Mouse (Mus musculus) left cerebral cortex, postnatal 4 days (tissue): Measurements from ENCODE around the gene Klhl21. TPM values are rescaled to one million over a fixed set of nuclear protein-coding genes. Genes with fewer than 3 reads are reported as not detected.

ENCODE experiments used
- DNase-seq: peaks from one replicate; pipeline ENCODE4 v3.0.0-alpha.2; 2022
- intact Hi-C: fragments of 180-260 bp; cut with DNase I; formaldehyde crosslinking; loops from one replicate; pipeline ENCODE4 v1.15.1; 2025
- total RNA-seq, 2 experiments: library from RNA; stranded (reverse); gene quantifications; 2 replicates each; pipeline ENCODE4 v1.2.3; 2021

Klhl21 gene
- 1 to 10 TPM; 6.6 to 7.1 TPM for total RNA-seq

DNA sequence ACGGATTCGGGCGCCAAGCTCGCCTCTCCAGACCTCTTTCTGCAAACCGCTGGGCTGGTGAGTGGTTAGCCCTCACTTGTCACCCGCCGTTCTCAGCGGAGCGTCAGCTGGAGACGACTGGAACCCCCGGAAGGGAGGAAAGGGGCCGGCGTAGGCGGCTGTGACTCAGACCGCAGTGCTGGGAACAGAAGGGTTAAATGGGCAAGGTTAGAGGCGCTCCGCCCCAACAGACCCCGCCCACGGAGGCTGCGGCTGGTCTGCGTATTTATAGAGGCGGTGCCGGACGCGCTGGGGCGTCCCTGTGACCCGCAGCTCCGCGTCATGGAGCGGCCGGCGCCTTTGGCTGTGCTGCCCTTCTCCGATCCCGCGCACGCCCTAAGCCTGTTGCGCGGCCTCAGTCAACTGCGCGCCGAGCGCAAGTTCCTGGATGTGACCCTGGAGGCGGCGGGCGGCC is at the start of gene Klhl21:
Gene Klhl21 (plus strand): TSS at position 182 of the 454 bp plus-strand sequence.
- peak; percentile 90 for DNase-seq
- intact Hi-C loops, result no loop called here

DNA sequence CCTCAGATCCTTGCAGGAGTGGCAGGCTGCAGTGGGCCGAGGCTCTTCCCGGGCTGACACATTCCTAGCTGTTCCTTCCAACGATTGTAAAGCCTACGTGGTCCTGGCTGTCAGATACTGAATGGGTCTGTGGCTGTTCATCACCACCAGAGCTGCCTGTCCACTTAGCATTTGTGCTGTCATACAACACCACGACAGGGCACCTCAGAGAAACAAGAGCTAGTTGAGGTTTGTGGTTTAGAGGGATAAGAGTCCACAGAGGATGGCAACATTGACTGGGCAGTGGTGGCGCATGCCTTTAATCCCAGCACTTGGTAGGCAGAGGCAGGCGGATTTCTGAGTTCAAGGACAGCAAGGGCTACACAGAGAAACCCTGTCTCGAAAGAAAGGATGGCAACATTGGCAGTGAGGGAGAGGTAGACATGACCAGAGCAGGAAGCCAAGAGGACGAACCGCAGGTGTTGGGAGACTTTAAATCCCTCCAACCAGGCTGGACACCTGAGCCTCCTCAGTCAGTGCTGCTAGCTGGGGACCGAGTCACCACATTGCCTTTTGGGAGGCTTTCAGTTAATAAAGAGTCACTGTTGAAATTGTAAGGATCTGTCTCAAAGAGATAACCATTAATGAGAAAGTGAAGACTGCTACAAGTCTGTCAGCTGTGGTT is 48.6 kb upstream of the Klhl21 start:
- DNase-seq, result no peak
- intact Hi-C loops, result no loop called here

DNA sequence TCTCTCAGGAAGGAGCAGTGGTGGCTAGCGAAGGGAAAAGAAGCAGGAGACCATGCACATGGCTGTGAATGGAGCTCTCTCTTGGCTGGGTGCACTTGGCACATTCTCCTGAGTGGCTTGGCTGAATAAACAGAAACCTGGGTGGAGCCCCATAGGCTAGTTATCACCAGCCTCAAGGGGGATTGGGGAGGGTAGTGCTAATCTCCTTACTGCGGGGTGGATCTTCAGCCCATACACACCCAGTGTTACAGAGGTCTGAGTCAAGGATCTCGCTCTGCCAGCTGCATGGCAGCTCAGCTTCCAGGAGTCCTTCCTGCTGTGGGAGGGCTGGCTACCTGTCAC is 48.1 kb upstream of the Klhl21 start:
- DNase-seq, result no peak
- intact Hi-C loops, result no loop called here

DNA sequence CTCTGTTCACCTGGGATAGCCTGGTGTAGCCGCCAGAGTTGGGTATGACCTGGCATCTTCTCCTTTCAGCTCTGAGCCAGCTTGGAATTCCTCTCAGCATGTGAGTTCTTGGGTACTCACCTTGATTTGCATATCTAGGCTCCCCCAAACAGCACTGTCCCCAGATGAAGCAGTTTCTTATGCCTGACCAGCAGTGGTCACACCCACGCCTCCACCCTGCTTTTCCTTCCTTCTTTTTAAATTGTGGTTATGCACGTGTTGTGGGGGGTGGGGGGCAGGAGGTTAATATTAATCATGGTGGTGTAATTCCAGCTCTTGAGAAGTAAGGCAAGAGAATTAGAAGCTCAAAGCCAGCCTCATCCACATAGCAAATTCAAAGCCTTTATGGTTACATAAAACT is 45.8 kb upstream of the Klhl21 start:
- intact Hi-C loops, result no loop called here
- DNase-seq, result no peak

DNA sequence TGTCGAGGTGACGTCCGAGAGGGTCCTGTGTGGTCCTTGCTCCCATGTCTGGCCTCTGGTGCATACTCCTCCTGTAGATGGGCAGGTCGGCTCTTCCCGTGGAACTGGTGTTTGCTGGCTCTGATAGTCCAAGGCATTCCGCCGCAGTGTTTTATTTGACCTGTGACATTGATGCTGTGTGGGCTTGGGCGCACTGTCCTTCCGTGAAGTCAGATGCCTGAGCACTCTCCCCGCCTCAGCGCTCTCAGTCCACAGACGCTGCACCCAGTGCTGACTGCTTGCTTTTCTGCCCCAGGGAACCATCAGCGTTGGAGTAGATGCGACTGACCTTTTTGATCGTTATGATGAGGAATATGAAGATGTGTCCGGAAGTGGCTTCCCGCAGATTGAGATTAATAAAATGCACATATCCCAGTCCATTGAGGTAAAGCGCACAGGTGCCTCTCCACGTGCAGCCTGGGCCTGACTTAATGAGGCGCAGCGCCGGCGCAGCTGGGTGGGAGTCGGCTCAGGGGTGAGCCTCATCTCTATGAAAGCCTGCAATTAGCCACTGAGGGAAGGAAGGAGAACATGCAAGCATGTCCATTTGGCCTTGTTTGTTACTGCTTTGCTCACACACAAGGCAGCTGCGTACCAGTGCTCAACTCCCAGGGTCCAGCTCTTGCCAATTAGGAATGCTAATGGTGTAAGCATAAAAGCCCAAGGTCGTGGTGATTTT is 40.2 kb upstream of the Klhl21 start:
- DNase-seq, result no peak
- intact Hi-C loops, result no loop called here

DNA sequence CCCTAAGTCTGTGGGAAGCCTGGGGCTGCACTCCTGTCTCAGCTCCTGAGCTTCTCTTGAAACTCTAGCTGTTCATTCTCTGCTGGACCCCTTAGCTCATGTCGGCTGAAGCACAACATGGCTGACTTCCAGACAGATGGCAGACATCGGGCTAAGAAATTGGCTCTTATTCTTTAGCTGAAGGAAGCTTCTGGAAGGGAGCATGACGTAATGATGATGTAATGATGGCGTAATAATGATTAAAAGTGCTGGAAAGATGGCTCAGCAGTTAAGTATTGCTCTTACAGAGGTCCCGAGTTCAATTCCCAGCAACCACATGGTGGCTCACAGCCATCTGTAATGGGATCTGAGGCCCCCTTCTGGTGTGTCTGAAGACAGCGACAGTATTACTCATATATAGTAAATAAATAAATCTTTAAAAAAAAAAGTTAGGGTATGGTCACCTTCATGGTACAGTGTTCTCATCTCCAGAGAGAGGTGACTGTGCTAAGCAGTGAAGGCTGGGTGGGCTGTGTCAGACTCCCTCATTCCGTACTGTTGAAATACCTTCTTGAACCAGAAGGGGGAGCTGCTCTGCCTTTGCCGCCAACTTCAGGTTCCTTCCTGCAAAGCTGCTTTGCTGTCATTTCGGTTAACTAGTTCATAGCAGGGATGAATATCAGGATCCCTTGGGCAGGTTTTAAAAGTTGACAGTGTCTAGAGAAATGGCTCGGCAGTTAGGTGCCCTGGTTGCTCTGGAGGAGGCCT is 36.2 kb upstream of the Klhl21 start:
- no peak for DNase-seq
- intact Hi-C loops, result no loop called here

DNA sequence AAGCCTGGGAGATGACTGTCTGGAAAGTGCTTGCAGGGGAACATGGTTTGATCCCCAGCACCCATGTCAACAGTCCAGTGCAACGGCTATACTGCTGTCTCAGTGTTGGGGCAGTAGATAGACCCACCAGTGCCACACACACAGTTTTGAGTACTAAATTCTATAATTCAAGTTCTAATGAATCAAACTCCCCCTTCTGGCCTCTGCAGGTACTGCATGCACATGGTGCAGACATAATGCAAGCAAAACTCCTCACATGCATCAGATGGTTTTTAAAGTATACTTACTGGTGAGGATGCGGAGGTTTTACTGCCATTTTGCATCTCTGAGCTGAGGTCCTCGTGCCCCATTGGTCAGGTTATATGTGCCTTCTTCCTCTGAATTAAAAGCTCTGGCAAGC is 33.2 kb upstream of the Klhl21 start:
- peak; percentile 44 for DNase-seq
- intact Hi-C loops, result no loop called here

DNA sequence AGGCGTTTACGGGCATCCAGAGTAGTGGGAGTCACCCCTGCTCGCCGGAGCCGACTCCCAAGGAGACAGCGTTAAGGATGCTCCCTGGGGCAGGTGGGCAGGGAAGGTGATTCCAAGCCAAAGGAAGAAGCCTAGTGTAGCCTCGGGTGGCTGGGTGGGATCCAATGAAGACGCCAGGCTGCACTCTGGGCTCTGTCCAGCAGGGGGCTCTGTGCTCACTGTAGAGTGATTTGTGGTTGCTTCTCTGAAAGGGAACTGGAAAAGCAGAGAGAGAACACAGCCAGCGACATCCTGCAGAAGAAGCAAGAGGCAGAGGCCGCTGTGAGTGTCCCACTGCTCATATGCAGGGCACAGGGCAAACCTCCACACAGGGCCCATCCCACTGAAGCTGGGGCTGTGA is 30.9 kb upstream of the Klhl21 start:
- intact Hi-C loops, result no loop called here

DNA sequence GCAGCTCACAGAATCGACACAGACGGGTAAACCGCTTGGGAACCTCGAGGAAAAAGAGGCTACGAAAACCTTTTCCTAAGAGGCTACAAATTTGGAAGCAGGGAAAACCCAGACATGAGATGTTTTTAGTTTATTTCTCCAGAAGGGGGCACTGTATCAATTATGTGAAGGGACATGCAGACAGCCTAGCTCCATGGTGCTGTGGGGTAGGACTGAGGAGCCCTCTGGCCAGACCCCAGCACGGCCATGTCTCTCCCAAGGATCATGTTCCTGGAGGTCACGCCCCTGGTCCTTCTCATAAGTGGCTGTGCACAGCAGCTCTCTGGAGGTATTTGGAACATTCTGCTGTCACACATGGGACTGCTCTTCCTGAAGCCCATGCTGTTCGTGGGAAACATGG is 27.9 kb upstream of the Klhl21 start:
- no peak for DNase-seq
- intact Hi-C loops, result loop anchor here (2.0 to 5.0 kb wide), 2 partner anchors 47 to 58 kb away; partner anchors contain the start of genes Nol9, Tas1r1 and Zbtb48

More for the DNA sequence above, 30.9 kb upstream of the Klhl21 start:
- DNase-seq, result peak; percentile 87

DNA sequence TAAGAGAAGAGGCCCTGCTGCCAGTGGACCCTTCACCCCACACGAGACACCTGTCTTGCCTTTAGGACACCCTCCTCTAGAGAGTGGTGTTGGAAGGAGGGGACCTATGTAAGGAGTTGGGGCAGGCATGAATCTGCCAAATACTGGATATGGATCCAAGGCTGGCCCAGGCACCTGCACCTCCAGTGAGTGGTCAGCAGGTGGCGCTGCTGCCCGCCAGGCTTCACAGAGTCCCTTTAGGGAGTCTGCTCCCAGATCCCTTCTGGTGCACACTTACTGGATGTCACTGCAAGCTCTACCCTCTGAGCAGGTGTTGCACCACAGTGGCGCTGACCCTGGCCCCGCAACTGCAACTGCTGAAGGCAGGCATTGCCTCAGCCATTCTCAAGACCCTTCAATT is 27.2 kb upstream of the Klhl21 start:
- DNase-seq, result peak; percentile 80
- intact Hi-C loops, result loop anchor here (2.0 to 5.0 kb wide), 2 partner anchors 46 to 57 kb away; partner anchors contain the start of genes Nol9, Tas1r1 and Zbtb48

DNA sequence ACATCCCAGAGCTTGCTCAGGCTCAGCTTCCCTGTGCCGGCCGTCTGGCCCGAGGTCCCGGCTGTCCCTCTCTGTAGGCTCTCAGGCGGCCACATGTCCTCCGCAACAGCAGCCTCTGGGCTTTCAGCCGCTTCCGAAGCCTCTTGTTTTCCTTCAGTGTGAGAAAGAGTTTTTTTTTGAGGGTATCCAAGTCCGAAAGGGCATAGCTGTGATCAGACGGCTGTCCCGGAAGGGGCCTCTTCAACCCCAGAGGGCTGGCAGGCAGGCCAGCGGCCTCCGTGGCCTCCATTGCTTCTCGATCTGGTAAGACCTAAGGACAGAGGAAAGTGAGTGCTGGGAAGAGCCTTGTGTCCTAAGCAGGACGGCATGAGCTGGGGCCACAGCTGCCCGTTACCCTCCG is 25.6 kb upstream of the Klhl21 start:
- no peak for DNase-seq
- intact Hi-C loops, result loop anchor here (5.0 kb wide), 1 partner anchor 44 kb away; the partner anchor contains the start of gene Zbtb48

DNA sequence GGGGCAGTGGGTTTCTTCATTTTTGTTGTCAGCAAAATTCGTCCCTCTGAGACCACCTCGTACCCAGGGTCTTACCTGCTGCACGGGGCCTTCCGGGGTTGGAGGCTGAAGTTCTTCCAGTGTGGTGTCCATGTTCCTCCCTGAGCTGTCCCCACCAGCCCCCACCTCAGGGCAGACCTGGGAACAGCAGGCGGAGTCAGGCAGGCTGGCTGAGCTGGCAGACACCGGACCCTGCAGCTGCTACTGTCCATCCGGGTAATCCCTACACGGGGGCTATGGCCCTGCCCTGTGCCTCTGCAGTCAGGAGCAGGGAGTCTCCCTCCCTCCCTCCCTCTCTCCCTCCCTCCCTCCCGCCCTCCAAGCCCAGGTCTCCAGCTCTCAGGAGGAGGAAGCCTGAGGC is 25.0 kb upstream of the Klhl21 start:
- intact Hi-C loops, result loop anchor here (5.0 kb wide), 1 partner anchor 44 kb away; the partner anchor contains the start of gene Zbtb48
- DNase-seq, result peak; percentile 80

DNA sequence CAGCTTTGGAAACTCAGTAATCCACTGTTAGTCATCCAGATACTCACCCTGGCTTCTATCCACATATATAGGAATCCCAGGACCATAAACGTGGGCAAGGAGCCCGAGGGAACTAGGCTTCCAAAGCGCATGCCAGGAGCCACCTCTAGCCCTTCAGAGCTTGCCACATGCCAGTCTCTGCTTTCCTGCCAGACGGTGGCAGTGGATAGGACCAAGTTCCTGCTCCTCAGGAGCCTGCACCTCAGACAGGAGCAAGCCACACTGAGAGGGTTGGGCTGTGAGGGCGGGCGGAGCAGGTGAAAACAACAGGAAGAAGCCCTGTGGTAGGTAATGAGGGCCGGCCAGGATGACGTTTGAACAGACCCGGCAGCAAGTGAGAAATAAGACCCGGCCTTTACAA is 22.7 kb upstream of the Klhl21 start:
- intact Hi-C loops, result no loop called here
- DNase-seq, result peak; percentile 45

DNA sequence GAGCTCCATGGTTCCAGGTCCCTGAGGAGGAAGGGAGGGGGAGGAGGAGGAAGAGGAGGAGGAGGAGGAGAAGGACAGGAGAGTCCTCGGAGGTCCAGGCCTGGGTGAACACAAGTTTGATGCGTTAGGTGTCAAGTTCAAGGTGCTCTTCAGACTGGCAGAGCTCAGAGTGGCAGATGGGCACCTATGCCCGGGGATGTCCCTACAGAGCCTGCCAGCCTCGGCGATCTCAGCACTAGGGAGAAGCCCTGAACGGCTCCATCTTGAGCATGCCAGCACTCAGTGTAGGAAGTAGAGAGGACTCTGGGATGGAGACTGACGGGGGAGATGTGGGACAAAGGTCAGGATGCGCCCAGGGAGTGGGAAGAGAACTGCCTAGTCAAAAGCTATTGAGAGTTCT is 22.0 kb upstream of the Klhl21 start:
- intact Hi-C loops, result no loop called here
- no peak for DNase-seq

DNA sequence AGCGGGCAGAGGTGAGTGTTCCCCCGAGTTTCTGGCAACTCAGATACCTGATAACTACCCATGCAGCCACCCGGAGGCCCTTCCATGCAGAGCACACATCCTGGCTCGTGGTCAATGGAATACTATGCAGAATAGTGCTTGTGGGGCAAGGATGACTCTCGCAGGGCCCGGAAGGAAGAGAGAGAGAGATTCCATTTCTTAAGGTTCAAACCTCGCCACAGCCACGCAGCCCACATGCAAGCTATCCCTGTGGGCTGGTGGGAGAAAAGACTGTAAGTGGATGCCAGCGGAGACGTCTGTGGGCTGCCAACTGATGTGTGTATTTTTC is 20.6 kb upstream of the Klhl21 start:
- intact Hi-C loops, result no loop called here
- DNase-seq, result no peak

DNA sequence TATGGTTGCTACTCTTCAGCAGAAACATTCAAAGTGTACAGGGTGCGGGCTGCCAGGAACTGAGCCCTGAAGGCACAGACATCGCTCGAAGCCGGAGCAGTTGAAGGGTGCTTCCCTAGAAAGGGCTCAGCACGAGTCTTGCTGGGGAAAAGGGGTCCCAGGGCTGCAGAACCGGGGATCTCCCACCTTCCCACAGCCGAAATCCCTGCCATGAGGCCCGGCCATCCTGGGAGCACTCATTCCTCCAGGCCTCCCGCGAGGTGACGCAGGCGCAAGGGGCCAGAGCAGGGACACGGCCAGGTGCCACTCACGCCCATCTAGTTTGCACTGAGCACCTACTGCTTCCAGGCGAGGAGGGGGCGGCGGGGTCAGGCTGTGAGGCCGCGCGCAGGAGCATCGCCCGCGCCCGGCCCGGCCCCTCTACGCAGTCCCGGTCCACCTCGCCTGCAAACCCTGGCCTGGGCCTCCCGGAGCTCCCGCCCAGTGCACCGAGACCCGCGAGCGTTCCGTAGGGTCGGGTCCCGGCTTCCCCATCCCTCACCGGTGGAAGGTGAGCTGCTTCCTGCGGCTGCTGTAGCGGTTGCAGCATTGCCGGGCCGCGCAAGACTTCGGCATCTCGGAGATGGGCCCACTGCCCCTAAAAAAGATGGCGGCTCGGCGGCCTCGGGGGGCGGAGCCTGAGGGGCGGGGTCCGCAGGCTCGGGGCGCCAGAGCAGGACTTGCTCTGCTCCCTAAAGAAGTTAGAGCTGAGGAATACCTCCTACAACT is 20.1 kb upstream of the Klhl21 start, which contains the start of gene Thap3:
Gene Thap3 (minus strand): TSS at position 656 of the 768 bp plus-strand sequence.
- peak; percentile 80 for DNase-seq
- intact Hi-C loops, result no loop called here

DNA sequence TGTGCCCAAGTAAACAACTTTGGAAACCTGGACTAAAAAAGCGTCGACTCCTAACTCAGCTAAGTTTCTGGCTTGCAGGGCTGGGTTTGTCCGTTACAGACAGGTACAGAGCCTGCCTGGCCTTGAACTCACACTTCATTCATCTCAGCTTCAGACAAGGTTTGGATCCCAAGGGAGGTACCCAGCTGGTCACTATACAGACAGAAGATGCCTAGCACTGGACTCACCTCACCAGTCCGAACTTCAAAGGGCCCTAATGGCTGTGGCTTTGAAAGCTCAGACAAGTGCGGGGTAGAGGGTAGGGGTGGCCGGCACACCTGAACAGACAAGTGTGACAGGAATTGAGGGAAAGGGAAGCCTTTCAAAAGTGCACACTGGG is 19.5 kb upstream of the Klhl21 start:
- intact Hi-C loops, result no loop called here
- DNase-seq, result no peak

DNA sequence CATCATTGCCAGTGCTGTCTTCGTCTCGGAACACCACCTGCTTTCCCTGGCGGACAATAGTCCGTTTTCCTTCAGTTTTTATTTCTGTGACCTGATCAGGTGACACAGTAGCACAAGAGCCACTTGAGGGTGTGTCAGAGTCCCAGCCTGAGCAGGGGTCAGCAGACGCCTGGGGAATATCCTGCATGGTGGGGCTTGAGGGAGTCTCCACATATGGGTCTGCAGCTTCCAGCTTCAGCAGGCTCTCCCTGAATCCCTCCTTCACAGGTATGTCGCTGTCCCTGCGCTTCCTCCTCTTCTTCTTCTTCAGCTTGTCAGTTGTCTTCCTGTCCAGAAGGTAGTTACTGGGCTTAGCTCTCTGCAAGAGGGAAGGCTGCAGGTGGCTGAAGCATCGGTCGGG is 16.5 kb upstream of the Klhl21 start:
- DNase-seq, result no peak
- intact Hi-C loops, result no loop called here

DNA sequence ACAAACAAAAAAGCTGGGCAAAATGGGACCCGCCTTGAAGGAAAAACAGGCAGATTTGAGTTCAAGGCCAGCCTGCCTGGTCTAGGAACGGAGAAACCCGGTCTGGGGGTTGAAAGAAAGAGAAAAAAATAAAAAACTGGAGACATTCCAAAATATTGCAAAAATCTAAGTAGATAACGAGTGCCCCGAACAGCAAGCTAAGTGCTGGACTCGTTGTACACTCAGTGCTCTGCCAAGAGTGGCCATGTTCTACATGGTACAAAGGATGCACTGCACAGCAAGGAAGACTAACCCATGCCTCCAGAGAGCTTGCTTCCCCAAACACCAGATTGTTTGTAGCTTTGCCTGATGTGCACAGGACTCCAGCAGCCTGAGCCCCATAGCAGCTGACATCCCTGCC is 15.6 kb upstream of the Klhl21 start:
- intact Hi-C loops, result no loop called here
- no peak for DNase-seq

DNA sequence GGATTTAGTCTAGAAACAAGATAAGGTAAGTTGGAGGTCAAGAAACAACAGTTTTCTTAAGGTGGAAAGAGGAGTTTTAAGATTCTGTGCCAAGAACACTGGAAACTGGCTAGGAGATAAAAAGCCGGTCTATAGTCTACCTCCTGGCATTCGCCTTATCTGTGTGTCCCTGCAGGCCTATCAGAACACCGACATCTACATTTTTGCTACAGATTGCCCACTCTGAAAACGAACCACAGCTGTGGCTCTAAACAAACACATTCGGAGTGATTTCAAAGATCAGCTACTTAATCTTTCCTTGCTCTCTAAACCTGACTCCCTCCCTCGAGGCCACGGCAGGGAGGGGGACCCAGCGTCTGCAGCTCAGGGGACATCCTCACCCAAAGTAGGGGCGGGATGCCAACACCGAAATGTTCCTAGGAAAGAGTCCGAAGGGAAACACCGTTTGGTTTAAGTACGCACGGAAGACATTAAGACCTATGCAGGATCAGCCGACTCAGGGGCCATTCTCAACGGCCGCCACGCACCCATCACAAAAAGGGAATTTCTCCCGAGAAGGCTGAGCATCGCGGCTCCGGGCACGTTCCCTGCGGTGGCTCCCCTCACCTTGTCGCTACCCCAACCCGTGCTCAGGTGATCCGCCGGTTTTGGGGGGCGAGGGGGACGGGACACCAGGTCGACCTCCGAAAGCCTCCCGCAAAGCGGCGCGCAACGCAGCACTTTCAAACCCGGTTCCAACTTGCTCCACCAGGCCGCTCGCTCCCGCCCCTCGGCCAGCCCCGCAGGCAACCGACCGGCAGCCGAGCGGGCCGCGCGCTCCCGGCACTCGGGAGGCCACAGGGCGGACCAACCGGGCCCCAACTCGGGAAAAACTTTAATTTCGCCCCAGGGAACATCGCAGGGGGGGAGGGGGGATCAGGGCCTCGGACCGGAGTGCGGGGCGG is 14.1 kb upstream of the Klhl21 start:
- intact Hi-C loops, result no loop called here
- peak; percentile 46 for DNase-seq
